Mouse (Mus musculus) heart, embryonic 10.5 days (tissue): ENCODE measurements at regions not wholly inside any gene's neighbourhood (a gene's known extent, or its start where the extent isn't known, plus 50 kb on each side); places are given as distances from the start of the nearest gene placed in this dataset.
"Not testable (repeated sequence)": the region's sequence is repeated elsewhere in the genome, so short reads cannot be mapped to it uniquely, and the experiment has no call there.

ENCODE experiments used
- DNase-seq: peaks from one replicate; pipeline ENCODE4 v3.0.0-alpha.2; 2017; ENCODE audit warnings: low spot score
- H3K27ac ChIP-seq: fragments of 300-500 bp; sonication (generic); 2 replicates; pipeline ENCODE4 v1.5.1; 2016; ENCODE audit warnings: mild to moderate bottlenecking
- H3K27me3 ChIP-seq: fragments of 300-500 bp; sonication (generic); 2 replicates; pipeline ENCODE4 v1.6.1; 2016; ENCODE audit warnings: mild to moderate bottlenecking; ENCODE audit not compliant: poor library complexity, insufficient read depth, severe bottlenecking
- H3K36me3 ChIP-seq: fragments of 300-500 bp; sonication (generic); 2 replicates; pipeline ENCODE4 v1.6.1; 2016; ENCODE audit warnings: mild to moderate bottlenecking, moderate library complexity
- H3K4me1 ChIP-seq: fragments of 300-500 bp; sonication (generic); 2 replicates; pipeline ENCODE4 v1.6.1; 2016; ENCODE audit warnings: mild to moderate bottlenecking
- H3K4me3 ChIP-seq: fragments of 300-500 bp; sonication (generic); 2 replicates; pipeline ENCODE4 v1.5.1; 2016; ENCODE audit warnings: mild to moderate bottlenecking, moderate library complexity
- H3K9me3 ChIP-seq: fragments of 300-500 bp; sonication (generic); 2 replicates; pipeline ENCODE4 v1.6.1; 2016; ENCODE audit warnings: mild to moderate bottlenecking, moderate library complexity
- WGBS: fragments of 180-500 bp; shearing (Covaris S2); methylation state at CpG from one replicate; pipeline ENCODE4 v1.1.7; 2016; 5-methylcytosine and 5-hydroxymethylcytosine counted together

DNA sequence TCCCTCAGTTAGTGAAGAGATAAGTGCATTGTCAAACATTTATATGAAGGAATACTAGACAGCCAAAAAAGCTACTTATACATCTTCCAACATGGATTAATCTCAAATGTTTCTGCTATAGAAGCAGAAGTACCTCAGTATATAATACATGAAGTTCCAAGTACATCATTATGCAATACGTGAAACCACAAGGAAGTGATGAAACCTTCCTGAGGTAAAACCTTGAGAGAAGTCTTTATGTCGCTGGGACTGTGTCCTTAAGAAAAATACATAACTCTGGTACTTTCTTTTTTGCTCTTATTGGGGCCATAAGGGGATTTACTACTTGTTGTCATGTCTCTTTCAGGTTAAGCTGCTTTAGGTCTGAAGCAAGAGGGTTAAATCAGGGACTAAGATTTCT lies 469.6 kb downstream of the Anxa1 start:
- H3K36me3 ChIP-seq: no peaks in the 10 kb centered on the region
- 76% methylated on average over 2 of the region's 2 CpGs for WGBS
- H3K9me3 ChIP-seq: no peaks in the 10 kb centered on the region
- H3K4me1 ChIP-seq: no peaks in the 10 kb centered on the region
- no peak overlapping the region for H3K4me3 ChIP-seq
- no peaks in the 10 kb centered on the region for H3K27me3 ChIP-seq
- no peak overlapping the region for H3K27ac ChIP-seq
- DNase-seq: no peak

DNA sequence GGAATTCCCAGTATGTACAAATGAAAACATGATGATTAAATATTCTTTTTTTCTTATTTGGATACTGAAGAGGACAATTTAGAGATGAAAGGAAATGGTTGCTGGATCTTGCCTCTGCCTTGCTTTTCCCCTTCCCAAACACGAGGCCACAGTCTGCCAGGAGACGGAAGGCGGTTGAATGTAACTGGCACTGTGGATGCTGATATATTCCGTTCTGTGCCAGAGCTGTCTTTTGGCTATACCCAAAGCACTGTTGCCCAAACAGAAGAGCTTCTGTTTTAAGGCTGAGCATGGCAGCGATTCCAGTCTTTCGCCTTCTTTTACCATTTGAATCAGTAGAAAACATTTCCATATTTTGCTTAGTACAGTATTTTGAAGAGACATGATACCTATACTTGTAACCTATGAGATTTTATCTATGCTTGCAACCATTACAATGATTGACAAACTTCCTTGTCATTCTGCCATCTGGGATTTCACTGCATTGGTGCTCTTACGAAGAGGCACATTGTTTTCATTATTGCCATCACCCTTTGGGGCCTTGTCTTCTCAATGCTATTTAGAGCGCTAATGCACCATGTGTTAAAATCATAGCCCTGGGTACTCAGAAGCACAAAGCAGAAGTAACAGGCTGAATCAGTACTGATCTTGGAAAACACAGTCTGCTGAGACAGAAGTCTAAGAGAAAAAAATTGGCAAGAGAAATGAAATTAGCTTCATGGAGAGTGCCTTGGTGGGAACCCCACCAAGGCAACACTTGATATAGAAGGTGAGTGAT lies 504.6 kb downstream of the Anxa1 start:
- H3K4me1 ChIP-seq: no peaks in the 10 kb centered on the region
- 88% methylated on average over 8 of the region's 8 CpGs for WGBS
- no peak overlapping the region for H3K27ac ChIP-seq
- H3K27me3 ChIP-seq: no peaks in the 10 kb centered on the region
- no peaks in the 10 kb centered on the region for H3K9me3 ChIP-seq
- no peak overlapping the region for H3K4me3 ChIP-seq
- no peak for DNase-seq
- no peaks in the 10 kb centered on the region for H3K36me3 ChIP-seq

DNA sequence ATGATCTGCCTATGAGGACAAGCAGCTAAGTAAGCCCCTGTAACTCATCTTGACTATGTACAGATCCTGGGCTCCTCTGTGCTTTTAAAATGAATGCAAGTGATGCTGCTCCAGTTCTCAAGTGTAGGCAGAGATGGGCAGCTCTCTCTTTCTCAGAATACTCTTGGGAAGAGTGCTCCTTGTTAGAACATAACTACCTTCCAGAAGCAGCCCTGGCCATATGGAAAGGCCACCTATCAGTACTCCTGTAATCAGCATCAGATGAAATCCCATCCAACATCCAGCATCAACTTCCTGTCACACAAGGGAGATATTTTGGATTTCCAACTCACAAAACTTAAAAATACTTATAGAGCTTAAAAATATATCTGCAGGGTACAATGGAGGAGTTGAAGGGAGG lies 509.8 kb downstream of the Anxa1 start:
- no peaks in the 10 kb centered on the region for H3K9me3 ChIP-seq
- no peak overlapping the region for H3K4me3 ChIP-seq
- H3K4me1 ChIP-seq: no peaks in the 10 kb centered on the region
- no peaks in the 10 kb centered on the region for H3K36me3 ChIP-seq
- no peak overlapping the region for H3K27ac ChIP-seq
- H3K27me3 ChIP-seq: no peaks in the 10 kb centered on the region
- DNase-seq: no peak

DNA sequence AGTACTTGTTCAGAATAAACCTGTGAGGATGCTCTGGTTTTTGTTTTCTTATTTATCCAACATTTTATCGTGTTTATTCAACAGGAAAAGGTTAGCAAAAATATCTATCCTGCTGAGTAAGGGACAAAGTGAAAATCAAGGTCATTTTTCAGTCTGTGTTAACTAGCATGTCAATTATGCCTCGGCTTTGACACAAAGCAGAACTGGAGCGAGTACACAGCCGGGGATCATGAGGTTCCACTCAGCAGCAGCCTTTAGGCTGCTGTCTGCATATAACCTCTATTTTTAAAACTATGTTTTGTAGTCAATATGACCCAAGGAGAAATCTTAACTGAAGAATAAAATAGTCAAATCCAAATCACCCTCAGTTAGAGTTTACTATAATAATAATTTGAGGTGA lies 542.6 kb downstream of the Anxa1 start:
- Histone ChIP-seq H3K9me3 (no peaks in the 10 kb centered on the region), H3K27me3 (no peaks in the 10 kb centered on the region), H3K4me1 (no peaks in the 10 kb centered on the region), H3K4me3 (no peak overlapping the region), H3K27ac (no peak overlapping the region), H3K36me3 (no peaks in the 10 kb centered on the region)
- WGBS: 57% methylated on average over 4 of the region's 4 CpGs
- no peak for DNase-seq

DNA sequence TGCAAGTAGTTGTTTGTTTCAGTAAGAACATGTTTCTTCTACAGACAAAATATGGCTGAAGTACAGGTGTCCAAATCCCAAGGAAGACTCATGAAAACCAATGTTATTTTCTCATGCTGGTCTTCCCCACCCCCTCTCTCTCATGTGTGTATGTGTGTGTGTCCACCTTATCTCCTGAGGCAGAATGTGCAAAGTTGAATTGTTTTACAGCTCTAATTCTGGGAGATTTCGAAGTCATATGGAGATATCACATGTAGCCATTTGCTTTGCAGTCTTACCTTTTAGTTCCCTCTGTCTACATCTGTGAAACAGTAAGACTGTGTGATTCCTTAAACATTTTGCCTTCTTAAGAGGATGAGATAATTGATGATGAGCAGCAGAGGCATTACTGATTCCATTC lies 582.8 kb downstream of the Anxa1 start:
- no peak for DNase-seq
- WGBS: 84% methylated on average over 1 of the region's 1 CpGs
- H3K36me3 ChIP-seq: no peaks in the 10 kb centered on the region
- H3K4me1 ChIP-seq: no peaks in the 10 kb centered on the region
- no peak overlapping the region for H3K4me3 ChIP-seq
- no peak overlapping the region for H3K27ac ChIP-seq
- no peaks in the 10 kb centered on the region for H3K9me3 ChIP-seq
- no peaks in the 10 kb centered on the region for H3K27me3 ChIP-seq

DNA sequence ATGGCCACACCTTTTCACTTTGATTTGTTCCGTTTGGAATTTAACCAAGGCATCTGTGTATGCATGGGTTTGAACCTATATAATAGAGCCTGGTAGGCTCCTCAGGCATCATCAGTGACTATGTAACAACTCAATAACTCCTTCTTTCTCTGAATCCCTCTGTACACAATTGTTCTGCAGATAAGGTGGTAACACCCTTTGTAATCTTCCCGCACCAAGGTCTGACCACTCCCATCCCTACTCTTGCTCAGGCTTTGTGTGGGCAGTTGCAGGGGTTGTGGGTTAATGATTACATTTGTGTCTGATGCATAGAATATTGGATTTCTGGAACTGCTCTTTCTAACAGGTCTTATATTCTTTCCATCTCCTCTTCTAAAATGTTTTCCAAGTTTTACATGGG lies 596.9 kb downstream of the Anxa1 start:
- H3K9me3 ChIP-seq: no peaks in the 10 kb centered on the region
- no peak overlapping the region for H3K4me3 ChIP-seq
- no peaks in the 10 kb centered on the region for H3K27me3 ChIP-seq
- H3K4me1 ChIP-seq: no peaks in the 10 kb centered on the region
- H3K27ac ChIP-seq: no peak overlapping the region
- peak; percentile 70 for DNase-seq
- 70% methylated on average over 2 of the region's 2 CpGs for WGBS
- no peaks in the 10 kb centered on the region for H3K36me3 ChIP-seq

DNA sequence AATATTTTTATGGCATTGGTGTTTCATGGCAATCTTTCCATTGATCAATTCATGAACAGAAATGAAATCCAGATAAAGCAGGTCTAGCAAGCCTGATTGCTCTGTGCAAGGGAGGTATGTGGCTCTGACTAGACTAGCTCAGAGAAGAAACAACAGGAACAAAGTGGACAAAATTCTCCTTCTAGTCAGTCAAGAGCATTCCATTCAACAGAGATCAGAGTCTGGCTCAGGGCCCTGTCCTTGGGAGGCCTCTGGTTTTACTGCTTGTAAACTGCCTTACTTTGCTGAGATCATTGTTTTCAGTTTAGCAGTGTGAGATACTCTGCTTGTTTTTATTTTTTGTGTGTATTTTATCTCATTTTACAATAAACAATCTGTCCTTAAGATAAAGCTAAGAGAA lies 607.2 kb downstream of the Anxa1 start:
- H3K4me1 ChIP-seq: no peaks in the 10 kb centered on the region
- no peak overlapping the region for H3K4me3 ChIP-seq
- H3K9me3 ChIP-seq: no peaks in the 10 kb centered on the region
- no peaks in the 10 kb centered on the region for H3K27me3 ChIP-seq
- DNase-seq: peak; percentile 72
- H3K36me3 ChIP-seq: no peaks in the 10 kb centered on the region
- H3K27ac ChIP-seq: no peak overlapping the region

DNA sequence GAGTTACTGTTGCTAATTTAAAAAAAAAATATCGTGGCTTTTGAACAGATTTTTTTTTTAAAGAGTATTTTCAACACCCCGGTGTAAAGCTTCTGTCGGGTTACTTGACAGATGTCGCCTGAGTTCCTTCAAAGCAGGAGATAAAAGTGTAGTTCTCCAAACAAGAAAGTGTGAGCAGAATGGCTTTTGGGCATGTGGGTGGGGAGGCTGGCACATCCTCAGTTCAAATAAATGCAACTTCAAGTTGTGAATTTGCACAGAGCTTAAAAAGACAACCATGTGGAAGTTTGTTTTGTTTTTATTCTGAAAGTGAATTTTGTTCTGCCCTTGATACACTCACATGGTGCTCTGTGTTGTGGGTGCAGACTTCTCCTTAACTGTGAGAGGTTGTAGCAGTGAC lies 612.9 kb downstream of the Anxa1 start:
- Histone ChIP-seq H3K36me3 (no peaks in the 10 kb centered on the region), H3K9me3 (no peaks in the 10 kb centered on the region), H3K4me3 (no peak overlapping the region), H3K4me1 (no peaks in the 10 kb centered on the region), H3K27me3 (no peaks in the 10 kb centered on the region), H3K27ac (no peak overlapping the region)
- WGBS: 34% methylated on average over 4 of the region's 4 CpGs
- DNase-seq: no peak

DNA sequence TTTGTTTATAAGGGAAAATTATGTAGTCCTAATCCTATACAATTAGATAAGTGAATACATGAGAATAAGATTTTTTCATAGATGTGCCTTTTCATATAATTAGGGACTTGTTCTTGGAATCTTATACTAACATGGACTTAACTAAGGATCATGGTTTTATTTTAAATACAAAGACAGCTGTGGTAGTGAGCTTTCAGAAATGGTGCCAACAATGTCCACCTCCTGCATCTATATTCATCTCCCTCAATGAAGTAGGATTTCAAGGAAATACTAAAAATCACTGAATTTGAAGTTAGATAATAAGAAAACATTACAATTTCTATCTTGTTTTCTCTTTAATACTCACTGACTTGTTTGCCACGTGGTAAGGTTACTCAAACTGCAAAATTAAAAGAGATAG lies 619.8 kb downstream of the Anxa1 start:
- Histone ChIP-seq H3K27me3 (no peaks in the 10 kb centered on the region), H3K36me3 (no peaks in the 10 kb centered on the region), H3K4me3 (no peak overlapping the region), H3K4me1 (no peaks in the 10 kb centered on the region), H3K9me3 (no peaks in the 10 kb centered on the region), H3K27ac (no peak overlapping the region)
- WGBS: 40% methylated on average over 1 of the region's 1 CpGs
- no peak for DNase-seq

DNA sequence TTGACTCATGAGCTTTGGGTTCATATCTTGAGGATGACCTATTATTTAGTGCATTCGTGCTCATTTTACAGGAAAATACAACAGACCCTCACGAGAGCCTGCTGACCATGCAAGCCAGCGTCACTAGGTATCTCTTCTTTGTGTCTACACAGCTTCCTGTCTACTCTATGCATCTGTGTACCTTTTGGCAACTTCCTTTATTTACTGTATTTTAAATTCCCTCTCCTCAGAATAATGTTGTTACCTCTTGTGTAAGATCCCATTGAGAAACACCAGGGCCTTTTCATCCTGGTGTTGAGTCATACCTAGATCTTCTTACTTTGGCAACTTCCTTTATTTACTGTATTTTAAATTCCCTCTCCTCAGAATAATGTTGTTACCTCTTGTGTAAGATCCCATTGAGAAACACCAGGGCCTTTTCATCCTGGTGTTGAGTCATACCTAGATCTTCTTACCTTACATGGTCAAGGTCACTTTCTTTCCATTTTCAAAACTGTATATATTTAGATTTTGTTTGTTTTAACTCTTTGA lies 639.1 kb upstream of the Rorb start:
- not testable (repeated sequence) for H3K9me3 ChIP-seq, H3K4me3 ChIP-seq, DNase-seq, H3K4me1 ChIP-seq, H3K36me3 ChIP-seq, H3K27ac ChIP-seq, H3K27me3 ChIP-seq
- 85% methylated on average over 3 of the region's 3 CpGs for WGBS

DNA sequence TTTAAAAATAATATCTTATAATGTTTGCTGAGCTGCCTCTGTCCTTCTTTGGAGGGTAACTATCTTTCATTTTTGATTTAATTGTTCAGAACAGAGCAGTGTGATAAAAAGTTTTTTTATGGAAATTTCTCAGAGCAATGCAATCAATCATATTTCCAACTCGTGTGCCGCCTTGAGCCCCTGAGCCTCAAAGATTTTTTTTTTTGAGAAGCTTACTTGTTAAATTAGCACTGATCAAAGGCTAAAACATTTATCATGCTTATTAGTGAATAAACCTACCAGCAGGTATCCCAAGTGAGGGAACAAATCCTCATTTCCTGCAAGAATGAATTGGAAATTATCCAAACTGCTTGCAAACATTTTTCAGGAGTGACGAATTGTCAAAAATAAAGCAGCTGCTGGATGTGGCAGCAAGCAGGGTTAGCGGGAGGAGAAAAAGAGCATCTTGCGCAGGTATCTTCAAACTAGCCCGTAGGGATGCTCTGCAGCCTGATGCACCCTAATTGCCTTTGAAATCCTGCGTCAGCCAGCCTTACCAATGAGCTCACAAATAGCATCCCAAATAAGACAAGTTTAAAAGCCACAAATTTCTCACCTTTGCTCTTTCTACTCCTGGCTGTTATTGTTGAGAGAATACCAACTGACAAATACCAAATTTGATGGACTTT lies 637.0 kb upstream of the Rorb start:
- no peak overlapping the region for H3K4me3 ChIP-seq
- WGBS: 76% methylated on average over 7 of the region's 7 CpGs
- H3K27me3 ChIP-seq: no peaks in the 10 kb centered on the region
- no peaks in the 10 kb centered on the region for H3K9me3 ChIP-seq
- H3K4me1 ChIP-seq: no peaks in the 10 kb centered on the region
- no peaks in the 10 kb centered on the region for H3K36me3 ChIP-seq
- no peak for DNase-seq
- no peak overlapping the region for H3K27ac ChIP-seq

DNA sequence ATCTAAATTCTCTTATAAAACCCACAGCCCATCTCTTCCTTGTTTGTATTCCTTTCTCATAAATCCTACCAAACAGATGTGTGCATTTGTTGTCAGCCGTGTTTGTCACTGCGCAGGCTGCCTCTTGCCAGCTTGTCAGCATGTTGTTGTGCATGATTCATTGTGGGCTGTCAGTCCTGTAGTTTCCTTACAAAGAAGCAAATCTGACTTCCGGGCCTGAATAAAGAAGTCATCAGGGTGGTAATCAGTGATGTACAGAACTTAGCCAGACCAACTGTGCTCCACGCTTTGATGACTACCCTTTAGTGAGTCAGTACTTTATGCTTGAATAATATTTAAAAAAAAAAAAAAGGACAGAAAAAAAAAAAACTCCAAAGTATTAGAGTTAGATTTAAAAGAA lies 608.9 kb upstream of the Rorb start:
- no peaks in the 10 kb centered on the region for H3K4me1 ChIP-seq
- no peaks in the 10 kb centered on the region for H3K36me3 ChIP-seq
- no peak overlapping the region for H3K4me3 ChIP-seq
- WGBS: 81% methylated on average over 4 of the region's 4 CpGs
- no peak overlapping the region for H3K27ac ChIP-seq
- H3K27me3 ChIP-seq: no peaks in the 10 kb centered on the region
- DNase-seq: no peak
- H3K9me3 ChIP-seq: no peaks in the 10 kb centered on the region
